Mouse (Mus musculus) liver, postnatal 0 days (tissue): ENCODE measurements around the gene Gad1. TPM values are rescaled to one million over a fixed set of nuclear protein-coding genes. Genes with fewer than 3 reads are reported as not detected.

Source experiments
- ATAC-seq: fragments of 200-750 bp; cut with Nextera tagmentation; 2 replicates; pipeline ENCODE4 v1.8.0; 2017; ENCODE audit warnings: mild to moderate bottlenecking, moderate library complexity
- DNase-seq: peaks from one replicate; pipeline ENCODE4 v3.0.0-alpha.2; 2016
- H3K27ac ChIP-seq: fragments of 300-500 bp; sonication (generic); 2 replicates; pipeline ENCODE4 v1.5.1; 2014; ENCODE audit warnings: antibody characterized with exemption, moderate library complexity, mild to moderate bottlenecking, low read depth
- H3K27me3 ChIP-seq: fragments of 300-500 bp; sonication (generic); 2 replicates; pipeline ENCODE4 v1.6.1; 2014; ENCODE audit warnings: low read length, control low read depth, mixed read lengths; ENCODE audit not compliant: insufficient read depth
- H3K36me3 ChIP-seq: fragments of 300-500 bp; sonication (generic); replicated peaks from 2 replicates; pipeline ENCODE4 v1.6.1; 2014; ENCODE audit warnings: mild to moderate bottlenecking, control low read depth, low read length, moderate library complexity, mixed read lengths; ENCODE audit not compliant: insufficient read depth
- H3K4me1 ChIP-seq: fragments of 300-500 bp; sonication (generic); 2 replicates; pipeline ENCODE4 v1.6.1; 2014; ENCODE audit warnings: antibody characterized with exemption, mild to moderate bottlenecking, control low read depth; ENCODE audit not compliant: insufficient read depth
- H3K4me2 ChIP-seq: fragments of 300-500 bp; sonication (generic); 2 replicates; pipeline ENCODE4 v1.6.1; 2014; ENCODE audit warnings: low read depth, mild to moderate bottlenecking, low read length, moderate library complexity, mixed read lengths
- H3K4me3 ChIP-seq: fragments of 300-500 bp; sonication (generic); 2 replicates; pipeline ENCODE4 v1.5.1; 2014; ENCODE audit warnings: low read depth, low read length
- H3K9ac ChIP-seq: fragments of 300-500 bp; sonication (generic); replicated peaks from 2 replicates; pipeline ENCODE4 v1.6.1; 2014; ENCODE audit warnings: mild to moderate bottlenecking, moderate library complexity
- H3K9me3 ChIP-seq: fragments of 300-500 bp; sonication (generic); 2 replicates; pipeline ENCODE4 v1.6.1; 2016; ENCODE audit warnings: mild to moderate bottlenecking, control low read depth, low read length, mixed read lengths
- CTCF ChIP-seq: sonication (generic); IDR thresholded peaks from 2 replicates; pipeline ENCODE4 v1.5.1; 2016; ENCODE audit warnings: antibody characterized with exemption, low read depth
- EP300 ChIP-seq: IDR thresholded peaks from 2 replicates; pipeline ENCODE4 v1.6.1; 2016; ENCODE audit warnings: antibody characterized with exemption, low read depth, mild to moderate bottlenecking
- WGBS: fragments of 180-500 bp; shearing (Covaris S2); extraction: QIAGEN DNeasy Blood & Tissue Kit; methylation state at CpG from one replicate; pipeline ENCODE4 v1.1.7; 2014; ENCODE audit not compliant: insufficient replicate concordance; 5-methylcytosine and 5-hydroxymethylcytosine counted together
- polyA plus RNA-seq: library from polyadenylated mRNA; unstranded; fragments of >200 nt; fragmentation: Nextera tagmentation; extraction: Ambion mirVana; gene quantifications from 2 replicates; pipeline ENCODE4 v1.2.1, GENCODE M21; 2015

Gene Gad1
- polyA plus RNA-seq, 1 experiment from 2014 or later, result 0.04 TPM

- 11% methylated on average over 24 of the region's 24 CpGs for WGBS
- H3K27ac ChIP-seq, result no peak overlapping the region
- H3K4me2 ChIP-seq, result no peak overlapping the region
- H3K27me3 ChIP-seq, result peaks cover 53% of the 10 kb centered on the region
- no peaks in the 10 kb centered on the region for H3K36me3 ChIP-seq
- ATAC-seq, result no peak
- no peaks in the 10 kb centered on the region for H3K9me3 ChIP-seq
- no peak overlapping the region for H3K9ac ChIP-seq
- TF ChIP-seq CTCF (no peak), EP300 (no peak)
- H3K4me3 ChIP-seq, result no peak overlapping the region
- DNase-seq, result no peak
- H3K4me1 ChIP-seq, result no peaks in the 10 kb centered on the region
Observed at GRCm38 (mm10) chr2:70558843-70559451, 6.1 kb downstream of the Gad1 start.

- Histone ChIP-seq H3K4me3 (no peak overlapping the region), H3K27me3 (peaks cover 59% of the 10 kb centered on the region), H3K9me3 (no peaks in the 10 kb centered on the region), H3K4me1 (no peaks in the 10 kb centered on the region), H3K36me3 (no peaks in the 10 kb centered on the region), H3K9ac (no peak overlapping the region), H3K27ac (no peak overlapping the region), H3K4me2 (no peak overlapping the region)
- peak; percentile 76 for DNase-seq
- 2% methylated on average over 13 of the region's 13 CpGs for WGBS
- no peak for ATAC-seq
- no peak for TF ChIP-seq CTCF
- no peak for TF ChIP-seq EP300
Observed at GRCm38 (mm10) chr2:70559520-70559919, 6.6 kb downstream of the Gad1 start.

DNA sequence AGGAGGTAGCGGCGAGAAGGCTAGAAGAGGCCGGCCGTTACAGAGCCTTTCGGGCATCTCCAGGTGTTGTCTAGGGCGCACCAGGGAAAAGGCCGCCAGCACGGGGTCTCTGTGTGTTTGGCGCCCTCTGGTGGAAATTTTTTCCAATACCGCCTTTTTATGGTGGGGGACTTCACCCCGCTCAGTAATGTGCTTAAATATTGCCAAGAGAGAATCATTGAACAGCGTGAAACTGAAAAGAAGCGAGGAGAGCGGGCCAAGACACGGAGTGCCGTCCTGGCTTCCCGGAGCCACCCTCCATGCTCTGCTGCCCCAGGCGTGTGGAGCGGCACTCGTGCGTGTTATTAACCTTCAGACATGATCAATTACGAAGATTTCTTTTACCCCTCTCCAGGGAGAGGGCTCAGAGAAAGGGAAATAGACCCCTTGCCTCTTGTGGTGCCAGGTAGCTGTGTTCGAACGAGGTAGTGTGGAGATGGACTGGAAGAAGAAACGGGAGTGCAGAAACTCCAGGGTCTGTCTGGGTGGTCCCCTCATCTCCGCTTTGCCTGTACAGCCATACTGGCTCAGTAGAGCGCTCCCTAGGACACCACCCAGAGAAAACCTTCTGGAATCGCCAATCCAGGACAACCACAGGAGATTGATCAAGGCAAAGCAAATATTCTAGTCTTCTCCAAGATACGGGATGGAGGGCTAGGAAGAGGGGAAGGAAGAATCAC is 8.4 kb downstream of the Gad1 start:
- no peaks in the 10 kb centered on the region for H3K4me1 ChIP-seq
- H3K9me3 ChIP-seq, result no peaks in the 10 kb centered on the region
- ATAC-seq (no peak), DNase-seq (peak; percentile 57)
- no peak overlapping the region for H3K4me2 ChIP-seq
- peaks cover 76% of the 10 kb centered on the region for H3K27me3 ChIP-seq
- no peak overlapping the region for H3K4me3 ChIP-seq
- TF ChIP-seq EP300 (no peak), CTCF (peak; percentile 62)
- 3% methylated on average over 29 of the region's 29 CpGs for WGBS
- no peak overlapping the region for H3K27ac ChIP-seq
- no peak overlapping the region for H3K9ac ChIP-seq
- H3K36me3 ChIP-seq, result no peaks in the 10 kb centered on the region

DNA sequence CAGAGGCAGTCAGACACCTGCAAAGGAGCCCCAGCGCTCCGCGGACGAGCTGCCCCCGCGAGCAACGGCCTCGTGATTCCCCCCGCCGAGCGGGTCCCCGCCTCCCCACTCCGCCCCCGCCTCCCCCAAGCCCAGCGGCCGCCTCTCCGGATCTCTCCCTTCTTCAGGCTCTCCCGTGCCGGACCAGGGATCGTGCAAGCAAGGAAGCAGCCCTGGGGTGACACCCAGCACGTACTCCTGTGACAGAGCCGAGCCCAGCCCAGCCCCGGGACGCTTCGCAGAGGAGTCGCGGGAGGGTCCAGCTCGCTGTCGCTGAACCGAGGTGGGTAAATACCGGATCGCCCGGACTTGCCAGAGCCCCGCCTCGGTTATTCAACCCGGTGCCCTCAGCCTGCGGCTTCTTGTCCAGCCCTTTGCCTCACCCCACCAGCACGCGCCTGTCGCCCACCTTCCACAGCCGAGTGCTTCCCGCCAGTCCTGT is 9.2 kb downstream of the Gad1 start:
- Histone ChIP-seq H3K27ac (no peak overlapping the region), H3K4me2 (0 out of 2 replicates have a peak overlapping the region, but pooled peaks have one; percentile 2), H3K9ac (no peak overlapping the region), H3K4me3 (no peak overlapping the region), H3K9me3 (no peaks in the 10 kb centered on the region), H3K4me1 (no peaks in the 10 kb centered on the region), H3K27me3 (peaks cover 84% of the 10 kb centered on the region), H3K36me3 (no peaks in the 10 kb centered on the region)
- DNase-seq, result no peak
- 2% methylated on average over 40 of the region's 42 CpGs for WGBS
- ATAC-seq, result no peak
- TF ChIP-seq EP300, result no peak

- H3K4me2 ChIP-seq, result no peak overlapping the region
Observed at GRCm38 (mm10) chr2:70562611-70562980, 9.7 kb downstream of the Gad1 start.

GRCm38 (mm10) chr2:70562981-70563671 is 10.3 kb downstream of the Gad1 start:
- DNase-seq (no peak), ATAC-seq (no peak)
- no peaks in the 10 kb centered on the region for H3K36me3 ChIP-seq
- H3K4me1 ChIP-seq, result peaks cover 4% of the 10 kb centered on the region
- H3K9me3 ChIP-seq, result no peaks in the 10 kb centered on the region
- 2% methylated on average over 38 of the region's 40 CpGs for WGBS
- H3K27me3 ChIP-seq, result peaks cover 95% of the 10 kb centered on the region
- H3K4me2 ChIP-seq, result no peak overlapping the region
- H3K27ac ChIP-seq, result no peak overlapping the region
- TF ChIP-seq EP300 (no peak), CTCF (no peak)
- H3K9ac ChIP-seq, result no peak overlapping the region
- no peak overlapping the region for H3K4me3 ChIP-seq

More at GRCm38 (mm10) chr2:70562611-70562980, 9.7 kb downstream of the Gad1 start:
- TF ChIP-seq EP300 (no peak), CTCF (no peak)
- H3K9ac ChIP-seq, result no peak overlapping the region
- 1% methylated on average over 20 of the region's 34 CpGs for WGBS
- DNase-seq (no peak), ATAC-seq (no peak)
- H3K27ac ChIP-seq, result no peak overlapping the region
- H3K27me3 ChIP-seq, result peaks cover 90% of the 10 kb centered on the region
- H3K36me3 ChIP-seq, result no peaks in the 10 kb centered on the region
- no peak overlapping the region for H3K4me3 ChIP-seq
- no peaks in the 10 kb centered on the region for H3K9me3 ChIP-seq
- no peaks in the 10 kb centered on the region for H3K4me1 ChIP-seq
